Mouse (Mus musculus): ENCODE data around the gene Pxk.

- TF ChIP-seq POLR2A (IDR thresholded peaks at IDR 0.05; ENCODE audit: borderline replicate concordance, control insufficient read depth, low read depth, low read length) (no peak), CTCF (IDR thresholded peaks at IDR 0.05; ENCODE audit: control insufficient read depth, insufficient read depth, low read length) (no peak)
These were observed 3.9 kb downstream of the Pxk start for GRCm38 (mm10) chr14:8101886-8102285.
